Mouse (Mus musculus): ENCODE data around the gene Ppp1ca.

Ppp1ca gene

DNA sequence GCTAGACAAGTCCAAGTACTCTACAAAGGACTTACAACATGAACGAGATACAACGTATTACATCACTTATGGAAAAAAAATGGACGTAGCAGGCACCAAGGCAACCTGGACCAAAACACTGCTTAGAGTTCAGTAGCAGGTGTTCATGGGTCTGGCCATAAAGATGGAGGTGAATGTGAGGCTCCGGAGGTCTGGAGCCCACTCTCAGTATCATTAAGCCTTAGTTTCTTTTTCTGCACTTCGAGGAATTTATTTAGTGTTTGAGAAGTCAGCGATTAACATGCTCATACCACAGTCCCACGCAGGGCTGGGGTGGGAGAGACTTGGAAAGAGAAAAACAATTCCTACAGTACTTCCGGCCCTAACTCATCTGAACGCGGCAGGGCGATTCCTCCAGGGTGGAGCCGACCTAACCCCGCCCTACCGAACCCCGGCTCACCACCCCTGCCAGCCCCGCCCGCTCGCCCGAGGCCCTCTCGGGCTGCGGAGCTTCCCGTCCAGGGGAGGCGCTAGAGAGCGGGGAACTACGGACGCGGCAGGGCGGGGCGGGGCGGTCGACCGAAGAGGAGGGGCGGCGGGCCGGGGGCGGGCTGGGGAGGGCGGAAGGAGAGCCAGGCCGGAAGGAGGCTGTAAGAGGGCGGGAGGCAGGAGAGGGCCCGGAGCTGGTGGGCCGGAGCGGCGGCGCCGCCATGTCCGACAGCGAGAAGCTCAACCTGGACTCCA, at the start of gene Ppp1ca:
Gene Ppp1ca, plus strand, starts transcription at position 538 of the 723 bp plus-strand sequence.
- peak; percentile 97 for DNase-seq (ENCODE audit: low read depth)

DNA sequence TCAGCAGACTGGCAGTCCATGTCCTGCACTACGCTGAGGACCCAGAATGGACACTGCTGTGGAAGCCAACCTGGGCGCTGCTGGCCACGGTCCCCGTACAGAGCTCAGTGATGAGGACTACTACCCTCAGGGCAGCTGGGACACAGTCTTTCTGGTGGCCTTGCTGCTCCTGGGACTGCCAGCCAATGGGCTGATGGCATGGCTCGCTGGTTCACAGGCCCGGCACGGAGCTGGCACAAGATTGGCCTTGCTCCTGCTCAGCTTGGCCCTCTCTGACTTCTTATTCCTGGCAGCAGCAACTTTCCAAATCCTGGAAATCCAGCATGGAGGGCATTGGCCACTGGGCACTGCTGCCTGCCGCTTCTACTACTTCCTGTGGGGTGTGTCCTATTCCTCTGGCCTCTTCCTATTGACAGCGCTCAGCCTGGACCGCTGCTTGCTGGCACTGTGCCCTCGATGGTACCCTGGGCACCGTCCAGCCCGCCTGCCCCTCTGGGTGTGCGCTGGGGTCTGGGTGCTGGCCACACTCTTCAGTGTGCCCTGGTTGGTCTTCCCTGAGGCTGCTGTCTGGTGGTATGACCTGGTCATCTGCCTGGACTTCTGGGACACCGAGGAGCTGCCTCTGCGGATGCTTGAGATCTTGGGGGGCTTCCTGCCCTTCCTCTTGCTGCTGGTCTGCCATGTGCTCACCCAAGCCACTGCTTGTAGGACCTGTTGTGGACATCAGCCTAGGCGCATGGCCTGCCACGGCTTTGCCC, 49.3 kb upstream of the Ppp1ca start:
- DNase-seq (ENCODE audit: low read depth), result no peak

DNA sequence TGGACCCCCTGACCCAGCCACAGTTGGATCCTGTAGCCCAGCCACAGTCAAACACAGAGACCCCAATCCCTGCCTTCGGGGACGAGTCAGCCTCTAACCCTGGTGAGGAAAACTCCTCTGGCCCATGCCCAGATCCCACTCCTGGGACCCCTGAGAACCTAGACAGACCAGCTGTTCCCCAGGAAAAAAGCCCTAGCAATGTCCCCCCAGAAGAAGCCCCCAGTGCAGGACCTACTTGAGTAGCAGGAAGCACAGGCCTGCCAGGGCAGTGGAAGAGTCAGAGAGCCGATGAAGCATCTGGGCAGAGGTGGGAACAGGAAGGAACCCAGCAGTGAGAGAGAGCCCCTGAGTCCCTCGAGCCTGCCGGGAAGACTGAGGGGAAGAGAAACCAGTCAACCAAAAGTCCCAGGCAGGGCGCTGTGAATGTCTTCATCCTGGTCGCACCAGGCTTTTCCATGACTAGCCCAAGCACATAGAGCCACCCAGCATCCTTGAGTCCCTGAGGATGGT, 48.1 kb upstream of the Ppp1ca start, which contains the start of gene Cabp4:
Gene Cabp4, minus strand, starts transcription at position 275 of the 510 bp plus-strand sequence.
- no peak for DNase-seq (ENCODE audit: low read depth)

DNA sequence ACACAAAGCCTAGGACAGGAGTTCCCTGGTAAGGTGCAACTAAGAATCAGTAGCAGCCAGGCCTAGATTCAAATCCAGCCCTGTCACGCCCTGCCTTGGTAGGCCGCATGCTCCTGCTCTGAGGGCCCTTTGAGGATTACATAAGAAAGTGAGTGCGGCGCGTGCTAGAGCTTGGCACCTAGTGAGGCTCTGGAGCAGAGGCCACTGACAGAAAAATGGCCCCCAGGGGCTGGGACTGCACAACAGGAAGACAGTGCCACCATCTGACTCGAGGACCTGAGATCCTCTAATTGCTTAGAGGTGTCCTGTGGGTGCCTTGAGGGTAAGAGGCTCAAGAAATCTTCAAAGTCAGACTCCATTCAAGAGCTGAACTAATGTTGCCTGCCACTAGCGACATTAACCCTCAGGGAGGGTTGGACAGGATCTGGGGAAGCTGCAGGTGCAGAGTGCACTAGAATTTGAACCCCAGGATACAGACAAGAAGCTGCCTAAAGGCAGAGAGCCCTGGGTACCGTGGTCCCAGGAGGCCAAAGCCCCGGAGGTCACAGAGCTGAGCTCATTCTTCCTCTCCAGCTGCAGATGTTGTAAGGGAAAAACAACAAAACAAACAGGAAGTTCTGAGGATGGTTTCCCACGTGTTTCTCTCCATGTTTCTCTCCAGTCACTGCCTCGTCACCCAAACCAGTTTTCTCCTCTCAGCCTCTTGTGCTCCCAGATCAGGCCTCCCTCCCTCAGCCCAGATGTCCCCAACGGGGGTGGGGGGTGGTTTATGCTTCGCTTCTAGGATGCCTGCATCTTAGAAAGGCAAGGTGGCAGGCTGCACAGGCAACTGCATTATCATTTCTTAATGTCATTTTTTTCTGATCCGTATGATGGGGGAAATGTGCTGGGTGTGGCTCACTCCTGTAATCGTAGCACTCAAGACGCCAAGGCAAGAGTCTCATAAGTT, 47.0 kb upstream of the Ppp1ca start:
- DNase-seq (ENCODE audit: low read depth), result peak; percentile 49

GRCm38 (mm10) chr19:4145936-4146335, 45.9 kb upstream of the Ppp1ca start:
- no peak for DNase-seq (ENCODE audit: low read depth)

DNA sequence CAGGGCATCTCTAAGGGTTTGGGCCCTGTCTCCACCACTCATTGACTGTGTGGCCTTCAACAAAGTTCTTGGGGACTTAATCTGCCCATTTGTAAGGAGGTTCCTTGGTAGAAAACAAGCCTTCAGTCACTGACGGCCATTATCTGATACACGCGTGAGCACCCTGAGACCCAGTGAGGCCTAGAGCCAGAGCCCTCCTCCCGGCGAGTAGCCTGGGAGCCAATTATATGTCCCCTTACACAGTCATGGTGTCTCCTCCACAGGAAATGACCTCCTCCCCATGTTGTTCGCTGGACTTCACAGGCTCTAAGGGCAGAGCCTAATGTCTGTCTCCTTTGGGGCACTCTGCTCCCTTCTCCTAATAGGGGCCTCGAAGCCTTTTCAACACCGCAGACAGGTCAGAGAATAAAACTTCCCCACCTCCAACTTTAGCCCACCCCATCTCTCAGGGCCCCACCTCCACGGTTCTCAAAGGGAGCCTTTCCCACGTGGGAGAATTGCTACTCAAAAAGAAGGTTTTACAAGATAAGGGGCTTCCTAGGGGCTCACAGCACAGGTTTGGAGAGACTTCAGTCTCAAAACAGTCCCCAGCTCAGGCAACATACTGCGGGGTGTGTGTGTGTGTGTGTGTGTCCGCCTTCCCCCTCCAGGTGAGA, 45.4 kb upstream of the Ppp1ca start:
- DNase-seq (ENCODE audit: low read depth), result no peak

GRCm38 (mm10) chr19:4147022-4147405, 44.9 kb upstream of the Ppp1ca start:
- DNase-seq (ENCODE audit: low read depth), result no peak

GRCm38 (mm10) chr19:4147782-4148490, 43.9 kb upstream of the Ppp1ca start:
- DNase-seq (ENCODE audit: low read depth), result no peak

GRCm38 (mm10) chr19:4148491-4148806, 43.4 kb upstream of the Ppp1ca start, which contains the start of gene Coro1b:
Gene Coro1b (plus strand): TSS chr19:4148619.
- DNase-seq (ENCODE audit: low read depth), result peak; percentile 91

GRCm38 (mm10) chr19:4148819-4149218, 43.0 kb upstream of the Ppp1ca start:
- no peak for DNase-seq (ENCODE audit: low read depth)

- no peak for DNase-seq (ENCODE audit: low read depth)
These were observed 42.6 kb upstream of the Ppp1ca start for GRCm38 (mm10) chr19:4149283-4149682.

DNA sequence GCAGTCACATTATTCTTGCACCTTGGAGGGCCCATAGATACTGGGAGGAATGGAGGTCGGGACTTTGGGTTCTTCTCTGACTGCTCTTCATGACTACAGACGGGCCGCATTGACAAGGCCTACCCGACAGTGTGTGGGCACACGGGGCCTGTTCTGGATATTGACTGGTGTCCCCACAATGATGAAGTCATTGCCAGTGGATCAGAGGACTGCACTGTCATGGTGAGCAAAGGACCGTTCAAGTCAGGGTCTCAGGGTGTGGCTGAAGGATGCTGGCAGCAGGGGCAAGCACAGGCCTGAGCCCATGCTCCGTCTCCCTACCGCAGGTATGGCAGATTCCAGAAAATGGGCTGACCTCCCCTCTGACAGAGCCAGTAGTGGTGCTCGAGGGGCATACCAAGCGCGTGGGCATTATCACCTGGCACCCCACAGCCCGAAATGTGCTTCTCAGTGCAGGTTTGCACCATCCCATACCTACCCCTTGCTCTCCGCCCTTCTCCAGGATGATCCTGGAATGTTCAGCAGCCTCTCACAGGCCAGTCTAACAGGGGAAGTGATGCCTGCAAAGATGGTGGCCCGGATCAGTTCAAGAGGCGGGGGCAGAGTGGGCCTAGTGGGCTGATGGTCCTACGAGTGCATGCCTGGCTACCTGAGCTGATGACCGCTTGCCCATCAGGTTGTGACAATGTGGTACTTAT, 42.0 kb upstream of the Ppp1ca start:
- DNase-seq (ENCODE audit: low read depth), result no peak

- no peak for DNase-seq (ENCODE audit: low read depth)
These were observed 41.0 kb upstream of the Ppp1ca start for GRCm38 (mm10) chr19:4150567-4151487.

GRCm38 (mm10) chr19:4151488-4151860, 40.4 kb upstream of the Ppp1ca start:
- DNase-seq (ENCODE audit: low read depth), result no peak

- no peak for DNase-seq (ENCODE audit: low read depth)
These were observed 40.0 kb upstream of the Ppp1ca start for GRCm38 (mm10) chr19:4151898-4152297.

- no peak for DNase-seq (ENCODE audit: low read depth)
These were observed 39.2 kb upstream of the Ppp1ca start for GRCm38 (mm10) chr19:4152445-4153231.

DNA sequence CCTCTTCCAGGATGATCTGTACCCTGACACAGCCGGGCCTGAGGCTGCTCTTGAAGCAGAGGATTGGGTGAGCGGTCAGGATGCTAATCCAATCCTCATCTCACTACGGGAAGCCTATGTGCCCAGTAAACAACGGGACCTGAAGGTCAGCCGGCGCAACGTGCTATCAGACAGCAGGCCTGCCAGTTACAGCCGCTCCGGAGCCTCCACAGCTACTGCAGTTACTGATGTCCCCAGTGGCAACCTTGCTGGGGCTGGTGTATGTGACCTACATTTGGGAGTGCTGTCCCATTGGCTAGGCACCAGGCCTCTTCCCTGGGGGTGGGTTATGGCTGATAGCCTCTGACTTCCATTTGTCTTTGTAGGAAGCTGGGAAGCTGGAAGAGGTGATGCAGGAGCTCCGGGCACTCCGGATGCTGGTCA, 38.6 kb upstream of the Ppp1ca start, which contains the start of gene Ptprcap:
Gene Ptprcap, plus strand, starts transcription at position 373 of the 423 bp plus-strand sequence.
- DNase-seq (ENCODE audit: low read depth), result no peak
